Mouse (Mus musculus) left cerebral cortex, adult 8-10 months (tissue): ENCODE measurements around the gene Rwdd2a. TPM values are rescaled to one million over a fixed set of nuclear protein-coding genes. Genes with fewer than 3 reads are reported as not detected.

Experiments
- DNase-seq, 2 experiments: peaks; one replicate each; pipeline ENCODE4 v3.0.0; 2022; ENCODE audit warnings: low spot score in 2 of 2
- total RNA-seq, 4 experiments: library from RNA; stranded (reverse); gene quantifications; 2 replicates each; pipeline ENCODE4 v1.2.4; 2022

Gene Rwdd2a
- 10 to 100 TPM; 28.6 to 32.2 (median 30.4) TPM for total RNA-seq

DNA sequence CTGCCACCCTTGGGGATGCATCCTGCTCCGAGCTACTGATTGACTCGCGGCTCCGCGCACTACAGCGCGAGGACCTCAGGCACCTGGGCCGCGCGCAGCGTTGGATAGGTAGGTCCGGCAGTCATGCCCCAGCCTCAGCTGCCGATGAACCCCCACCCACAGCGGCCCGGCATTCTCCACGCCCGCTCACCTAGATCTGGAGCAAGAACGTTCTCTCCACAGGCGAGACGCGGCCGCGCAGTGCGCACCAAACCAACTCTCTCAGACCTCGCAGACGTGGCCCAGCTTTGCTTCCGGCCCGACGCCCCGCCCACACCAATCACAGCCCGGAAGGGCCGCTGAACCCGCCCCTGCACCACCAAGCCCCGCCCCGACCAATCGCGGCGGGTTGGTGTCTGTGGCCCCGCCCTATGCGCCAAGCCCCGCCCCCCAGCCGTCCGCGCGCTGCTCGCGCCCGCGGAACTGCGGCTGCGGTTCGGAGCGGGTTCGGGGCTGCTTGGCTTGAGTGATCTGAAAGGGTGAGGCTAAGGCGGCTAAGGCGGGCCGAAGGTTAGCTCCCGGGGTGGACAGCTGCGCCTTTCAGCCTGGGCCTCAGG is at the start of gene Rwdd2a, which contains the start of gene Pgm3:
Gene Rwdd2a (plus strand): TSS at position 452 of the 596 bp plus-strand sequence.
Gene Pgm3 (minus strand): TSS at position 303 of the 596 bp plus-strand sequence.
- peak; percentile 79 to 96 for DNase-seq

DNA sequence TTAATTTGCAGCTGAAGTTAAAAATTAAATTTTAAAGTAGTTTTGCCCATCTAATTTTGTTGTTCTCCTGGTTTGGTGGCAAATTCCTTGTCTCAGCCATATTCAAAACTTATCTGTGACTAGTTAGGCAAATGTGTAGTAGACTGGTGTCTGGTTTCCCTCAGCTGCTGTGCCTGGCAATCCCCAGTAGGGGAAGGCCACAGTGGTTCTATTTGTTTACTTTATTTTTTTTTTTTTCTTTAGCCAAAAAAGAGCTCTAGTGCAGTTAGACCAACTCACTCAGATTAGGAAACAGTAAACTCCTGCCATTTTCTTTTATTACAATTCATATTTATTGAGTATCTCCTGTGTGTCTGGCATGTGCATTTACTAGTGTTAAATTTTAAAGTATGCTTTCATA is 49.5 kb upstream of the Rwdd2a start:
- DNase-seq, result no peak

DNA sequence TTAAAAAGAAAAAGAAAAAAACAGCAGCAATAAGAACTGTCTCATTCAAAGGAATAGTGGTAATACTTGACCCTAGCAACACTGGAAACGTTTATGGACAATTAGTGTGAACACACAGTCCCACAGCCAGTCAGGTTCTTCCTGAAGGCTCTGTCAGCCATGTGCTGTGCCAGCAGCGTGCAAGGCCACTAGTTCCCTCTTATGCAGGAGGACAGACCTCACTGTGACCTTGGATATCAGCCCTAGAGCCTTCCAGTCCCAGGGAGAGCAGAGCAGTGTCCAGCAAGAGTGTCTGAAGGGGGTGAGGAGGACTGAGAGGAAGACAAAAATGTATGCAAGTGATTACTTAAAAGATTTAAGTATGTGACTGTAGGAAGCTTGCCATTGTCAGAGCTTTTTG is 46.2 kb upstream of the Rwdd2a start:
- DNase-seq, result no peak

DNA sequence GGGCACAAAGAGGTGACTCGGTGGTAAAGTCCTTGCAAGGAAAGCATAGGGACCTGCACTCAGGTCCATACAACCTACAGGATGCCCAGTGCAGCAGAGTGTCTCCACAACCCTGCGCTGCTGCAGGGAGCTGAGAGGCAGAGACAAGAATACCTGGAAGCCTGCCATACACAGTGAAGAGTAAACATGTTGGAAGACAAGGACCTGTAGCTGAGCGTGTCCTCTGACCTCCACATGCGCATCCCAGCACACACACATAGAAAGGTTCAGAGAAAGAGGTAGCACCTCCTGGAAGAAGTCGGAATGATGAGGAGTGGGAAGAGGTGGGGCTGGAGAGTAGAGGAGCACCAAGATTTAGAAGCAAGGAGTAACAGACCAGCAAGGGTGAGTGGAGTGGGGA is 37.7 kb upstream of the Rwdd2a start:
- DNase-seq, result no peak

DNA sequence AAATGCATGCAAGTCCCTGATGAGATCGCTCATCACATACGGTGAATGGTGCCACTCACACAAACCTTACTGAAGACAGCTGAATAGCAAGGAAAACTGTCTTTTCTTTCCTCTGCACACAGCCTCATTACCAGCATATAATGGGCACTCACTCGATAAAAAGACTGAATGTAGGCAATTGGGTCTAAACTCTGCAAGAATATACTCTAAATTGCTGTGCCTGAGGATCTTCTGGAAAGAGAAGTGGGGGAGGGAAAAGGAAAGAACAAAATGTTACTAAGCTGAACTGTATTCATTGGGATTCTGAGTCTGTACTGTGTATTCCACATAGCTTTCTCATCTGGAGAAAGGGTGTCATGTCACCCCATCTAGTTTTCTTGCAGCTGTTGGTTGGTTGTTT is 28.3 kb upstream of the Rwdd2a start:
- DNase-seq, result no peak

DNA sequence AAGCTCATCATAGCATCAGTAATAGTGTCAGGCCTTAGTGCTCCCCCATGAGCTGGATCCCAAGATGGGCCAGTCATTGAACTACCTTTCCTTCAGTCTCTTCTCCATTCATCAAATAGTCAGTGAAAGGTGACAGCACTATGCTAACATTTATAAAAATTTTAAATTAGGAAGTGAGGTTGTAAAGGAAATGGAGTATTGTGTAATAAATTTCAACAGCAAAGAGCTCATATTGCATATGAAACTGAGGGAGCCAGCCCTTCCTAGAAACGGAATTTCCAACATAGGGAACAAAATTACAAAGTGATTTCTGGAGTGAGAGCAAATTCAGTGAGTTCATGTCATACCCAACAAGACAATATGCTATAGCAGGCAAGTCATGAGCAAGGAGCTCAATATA is 27.2 kb upstream of the Rwdd2a start:
- DNase-seq, result no peak

DNA sequence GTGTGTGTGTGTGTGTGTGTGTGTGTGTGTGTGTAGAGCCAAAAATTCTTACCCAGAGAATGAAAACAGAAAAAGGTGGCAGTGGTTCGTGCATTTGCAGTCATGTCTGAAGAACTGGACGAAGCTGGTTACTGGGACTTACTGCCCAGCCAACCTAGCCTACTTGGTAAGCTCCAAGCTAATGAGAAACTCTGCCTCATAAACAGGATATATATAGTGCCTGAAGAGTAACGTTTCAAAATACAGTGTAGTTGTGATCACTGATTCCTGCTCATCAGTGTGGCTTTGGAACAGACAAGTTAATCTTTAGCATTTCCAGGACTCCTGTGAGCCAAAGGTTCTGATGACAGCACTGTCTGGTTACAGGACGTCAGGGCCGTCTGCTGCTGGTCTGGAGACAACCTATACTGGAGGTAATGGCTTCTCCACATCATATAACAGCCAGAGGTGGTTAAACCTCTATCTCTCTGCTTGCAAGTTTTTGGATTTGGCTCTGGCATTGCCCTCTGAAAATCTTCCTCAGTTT is 22.1 kb upstream of the Rwdd2a start:
- DNase-seq, result no peak

DNA sequence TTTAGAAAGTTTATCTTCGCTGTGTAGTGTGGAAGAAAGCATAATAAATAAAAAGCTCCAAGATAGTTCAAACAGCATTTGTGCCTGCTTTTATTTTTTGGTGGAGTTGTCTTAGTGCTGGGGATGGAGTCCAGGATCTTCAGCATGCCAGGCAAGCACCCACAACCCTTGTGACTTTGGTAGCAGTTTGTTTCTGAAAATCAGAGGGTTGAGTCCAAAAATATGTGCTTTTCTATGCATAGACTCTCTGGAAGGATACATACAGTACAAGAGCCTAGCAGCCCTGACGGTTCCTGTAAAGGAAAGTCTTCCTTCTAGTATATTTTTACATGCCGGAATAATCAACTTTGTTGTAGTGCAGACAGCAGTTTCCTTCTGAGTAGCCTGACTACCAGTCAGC is 21.1 kb upstream of the Rwdd2a start:
- no peak for DNase-seq

DNA sequence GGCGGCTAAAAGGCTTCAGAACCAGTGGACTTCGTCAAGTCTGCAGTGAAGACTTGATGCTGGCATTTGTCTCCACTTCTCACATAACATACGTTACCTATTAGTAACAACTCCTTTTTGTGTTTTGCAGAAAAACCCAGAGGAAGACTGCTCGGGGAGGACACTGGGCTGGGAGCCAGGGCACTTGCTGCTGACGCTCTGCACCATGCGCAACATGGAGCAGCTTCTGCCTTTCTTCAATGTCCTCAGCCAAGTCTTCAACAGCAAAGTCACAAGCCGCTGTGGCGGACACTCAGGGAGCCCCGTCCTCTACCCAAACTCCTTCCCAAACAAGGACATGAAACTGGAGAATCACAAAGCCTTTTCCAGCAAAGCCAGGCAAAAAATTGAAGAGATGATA is 17.9 kb upstream of the Rwdd2a start:
- no peak for DNase-seq

DNA sequence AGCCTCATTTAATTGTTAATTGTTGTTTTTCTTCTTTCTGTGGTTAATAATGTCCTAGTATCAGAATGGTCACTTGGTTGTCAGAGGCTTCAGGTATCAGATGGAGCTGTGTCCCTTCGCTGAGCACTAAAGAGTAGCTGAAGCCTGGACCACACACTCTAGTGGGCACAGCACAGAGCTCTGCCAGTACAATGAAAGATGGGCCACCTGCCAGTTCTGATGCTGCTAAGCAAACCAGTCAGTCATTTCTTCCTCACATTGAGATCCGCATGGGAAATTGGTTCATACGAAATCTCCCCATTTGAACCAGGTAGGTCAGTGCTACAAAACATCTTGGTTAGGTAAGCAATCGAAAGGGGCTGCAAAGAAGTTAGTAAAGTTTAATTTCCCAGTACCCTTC is 17.1 kb upstream of the Rwdd2a start:
- no peak for DNase-seq

DNA sequence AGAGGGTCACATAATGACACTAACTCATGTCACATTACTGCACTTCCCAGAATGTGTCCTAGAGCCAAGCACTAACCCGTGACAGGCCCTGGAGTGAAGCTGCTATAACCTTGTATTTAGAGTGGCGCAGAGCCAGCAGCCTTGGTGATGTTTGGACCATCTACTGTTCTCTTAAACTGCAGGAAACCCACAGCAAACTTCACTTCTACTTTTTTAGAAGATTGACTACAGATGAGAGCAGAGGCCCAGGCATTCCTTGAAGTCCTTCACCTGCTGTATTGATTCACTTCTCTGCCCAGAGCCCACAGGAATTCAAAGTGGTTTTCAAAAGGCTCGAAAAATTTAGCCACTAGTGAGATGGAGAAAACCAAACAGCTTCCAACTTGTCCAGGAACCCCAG is 11.2 kb upstream of the Rwdd2a start:
- DNase-seq, result no peak

DNA sequence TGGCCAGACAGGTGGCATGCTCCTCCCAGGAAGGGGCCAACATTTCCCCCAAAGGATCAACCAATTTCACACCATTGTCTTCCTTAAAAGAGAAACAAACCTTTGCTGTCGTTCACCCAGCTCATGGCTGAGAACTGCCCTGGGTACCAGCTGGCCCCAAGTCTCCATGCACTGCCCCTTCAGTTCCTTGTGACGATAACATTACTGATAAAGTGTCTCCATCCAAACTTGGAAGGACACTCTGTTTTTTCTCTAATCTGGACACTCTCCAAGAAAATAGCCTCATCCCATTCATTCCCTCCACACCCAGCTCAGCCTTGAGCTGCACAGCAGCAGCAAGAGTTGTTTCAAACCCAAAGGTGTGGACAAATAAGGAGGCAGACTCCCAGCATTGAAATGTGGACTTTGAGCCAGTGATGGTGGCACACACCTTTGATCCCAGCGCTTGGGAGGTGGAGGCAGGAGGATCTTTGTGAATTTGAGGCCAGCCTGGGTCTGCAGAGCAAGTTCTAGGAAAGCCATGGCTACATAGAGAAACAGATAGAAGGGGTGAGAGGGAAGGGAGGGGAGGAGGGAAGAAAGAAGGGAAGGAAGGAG is 2.4 kb upstream of the Rwdd2a start:
- DNase-seq, result no peak

DNA sequence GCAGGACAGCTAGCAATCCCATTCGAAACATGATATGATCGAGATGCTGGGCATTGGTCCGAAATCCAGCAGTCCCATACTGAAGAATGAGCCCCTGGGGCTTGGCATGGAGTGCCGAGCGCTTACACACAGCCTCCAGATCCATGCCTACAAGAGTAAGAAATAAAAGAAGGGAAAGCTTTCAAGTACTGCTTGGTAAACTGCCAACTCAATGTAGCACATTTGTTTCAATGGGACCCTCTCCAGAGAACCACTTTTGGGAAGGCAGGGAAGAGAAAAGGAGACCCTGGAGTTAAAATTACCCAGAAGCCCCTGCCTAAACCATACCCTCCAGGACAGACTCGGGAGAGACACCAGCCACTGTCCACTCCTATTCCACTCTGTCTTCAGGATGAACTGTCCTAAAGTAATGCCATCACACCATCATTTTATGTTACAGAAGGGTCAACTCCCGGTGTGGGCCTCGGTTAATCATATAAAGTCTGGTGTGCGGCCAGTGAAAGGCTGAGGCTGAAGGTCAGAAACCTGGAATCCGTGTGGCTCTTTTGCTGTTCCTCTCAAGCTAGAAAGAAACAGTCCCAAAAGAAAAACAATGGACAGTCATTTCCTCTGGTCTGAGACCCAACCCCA is 1.4 kb upstream of the Rwdd2a start:
- DNase-seq, result no peak

DNA sequence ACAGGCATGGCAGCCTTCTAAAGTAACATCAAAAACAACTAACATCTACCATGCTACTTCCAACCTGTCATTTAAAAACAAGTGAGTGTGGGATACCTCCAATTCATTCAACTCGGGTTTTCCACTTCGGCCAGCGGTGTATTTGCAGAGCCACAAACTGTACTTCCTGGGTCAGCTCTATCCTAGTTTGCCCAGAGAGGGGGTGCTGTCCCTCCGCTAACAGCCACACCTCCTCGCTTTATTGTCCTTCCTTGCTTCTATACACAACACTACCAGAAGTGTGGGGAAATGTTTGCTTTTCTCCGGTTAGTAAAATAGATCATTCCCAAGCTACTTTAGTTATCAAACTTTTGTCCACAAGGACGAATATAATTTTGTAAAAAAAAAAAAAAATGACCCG is 845 bp upstream of the Rwdd2a start:
- DNase-seq, result no peak

DNA sequence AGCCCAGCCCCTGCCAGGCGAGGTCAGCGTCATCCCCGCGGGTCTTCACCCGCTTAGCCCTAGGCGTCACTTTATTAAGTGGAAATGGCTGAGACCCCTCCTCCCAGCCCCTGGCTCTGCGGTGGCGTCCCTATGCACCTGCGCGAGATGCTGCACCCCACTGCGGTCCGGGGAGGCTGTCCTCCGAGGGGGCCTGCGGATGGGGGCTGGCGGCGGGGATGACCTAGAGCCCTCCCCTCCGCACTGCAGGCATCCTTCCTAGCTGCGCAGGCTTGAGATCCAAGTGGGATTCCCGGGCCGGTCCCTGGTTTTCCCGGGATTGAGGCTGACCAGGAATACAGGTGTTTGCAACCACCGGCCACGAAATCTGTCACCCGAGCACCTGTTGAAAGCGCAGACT is 405 bp downstream of the Rwdd2a start:
- peak; percentile 25 to 45 for DNase-seq

DNA sequence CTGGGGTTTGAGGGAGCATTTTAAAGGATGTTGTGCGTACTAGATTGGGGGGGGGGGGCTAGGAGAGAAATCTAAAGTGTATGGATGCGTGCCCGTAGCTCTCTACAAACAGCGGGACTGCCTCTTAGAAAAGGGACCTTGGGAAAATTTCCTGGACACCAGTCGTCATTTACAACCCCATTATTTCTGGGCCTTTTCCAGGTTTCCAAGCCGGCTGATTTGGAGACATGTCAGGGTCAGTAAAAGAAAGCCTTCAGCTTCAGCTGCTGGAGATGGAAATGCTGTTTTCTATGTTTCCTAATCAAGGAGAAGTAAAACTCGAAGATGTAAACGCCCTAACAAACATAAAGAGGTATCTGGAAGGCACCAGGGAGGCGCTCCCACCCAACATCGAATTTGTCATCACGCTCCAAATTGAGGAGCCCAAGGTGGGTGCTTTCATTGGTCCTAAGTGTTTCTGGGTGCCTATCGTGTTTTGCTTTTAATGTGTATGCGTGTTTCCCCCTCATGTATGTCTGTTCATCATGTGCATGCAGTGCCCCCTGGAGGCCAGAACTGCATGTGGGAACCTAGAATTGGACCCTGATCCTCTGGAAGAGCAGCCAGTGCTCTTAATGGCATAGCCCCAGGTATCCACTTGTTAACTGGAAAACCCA is 973 bp downstream of the Rwdd2a start:
- peak; percentile 74 to 80 for DNase-seq

DNA sequence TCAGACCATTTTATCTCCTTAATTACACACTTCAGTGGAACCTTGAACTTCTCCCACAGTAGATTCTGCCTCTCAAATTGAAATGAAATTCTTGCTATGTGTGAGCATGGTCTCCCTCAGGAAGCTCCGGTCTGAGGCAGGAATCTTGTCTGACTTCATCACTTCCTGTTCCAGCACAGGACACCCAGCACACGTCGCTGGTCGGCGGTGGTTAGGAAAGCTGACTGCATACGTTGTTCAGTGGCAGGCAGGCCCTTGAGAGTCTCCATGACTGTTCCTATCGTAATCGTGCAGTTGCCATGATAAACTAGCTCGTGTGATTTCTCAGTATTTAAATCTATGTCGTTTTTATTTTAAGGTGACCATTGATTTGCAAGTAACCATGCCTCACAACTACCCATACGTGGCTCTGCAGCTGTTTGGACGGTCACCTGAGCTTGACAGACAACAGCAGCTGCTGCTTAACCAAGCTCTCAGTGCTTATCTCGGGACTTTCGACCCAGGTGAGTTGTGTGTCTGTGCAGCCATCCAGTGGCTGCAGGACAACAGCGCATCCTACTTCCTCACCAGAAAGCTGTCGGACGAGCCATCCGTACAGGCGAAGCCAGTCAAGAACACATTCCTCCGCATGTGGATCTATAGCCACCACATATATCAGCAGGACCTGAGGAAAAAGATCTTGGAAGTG is 2.0 kb downstream of the Rwdd2a start:
- DNase-seq, result no peak

DNA sequence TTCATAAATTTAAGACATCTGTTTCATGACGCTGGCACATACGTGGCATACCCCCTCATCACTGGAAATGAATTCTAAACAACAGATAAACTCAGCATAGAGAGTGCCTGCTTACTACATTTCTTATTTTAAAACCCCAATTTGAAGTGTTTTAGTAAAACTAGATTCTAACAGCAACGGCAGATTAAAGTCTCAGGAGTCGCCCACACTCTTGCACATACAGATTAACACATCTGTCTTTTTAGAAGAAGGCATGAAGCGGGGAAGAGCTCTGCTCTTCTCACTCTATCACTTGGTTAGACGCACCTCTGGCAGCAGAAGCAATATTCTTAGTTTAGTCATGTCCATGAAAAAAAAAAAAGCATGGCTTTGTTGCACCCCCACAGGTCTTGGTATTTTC is 3.4 kb downstream of the Rwdd2a start:
- no peak for DNase-seq

DNA sequence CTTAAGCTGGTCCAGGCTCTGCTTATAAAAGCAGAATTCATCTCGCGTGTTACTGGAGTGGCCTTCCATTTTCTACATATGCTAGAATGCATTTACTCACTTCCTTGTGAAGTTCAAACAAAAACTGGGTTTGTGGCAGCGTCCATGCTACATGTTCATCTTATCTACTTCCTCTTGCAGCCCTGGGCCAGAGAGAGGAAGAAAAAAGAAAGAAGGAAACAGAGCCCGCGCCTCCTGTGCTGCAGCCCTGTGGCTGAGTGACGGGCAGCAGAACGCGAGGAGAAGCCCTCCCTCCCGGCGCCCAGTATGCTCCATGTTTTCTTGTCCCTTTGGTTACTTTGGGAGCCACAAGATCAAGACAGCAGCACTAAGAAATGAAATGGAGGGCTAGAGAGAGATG is 7.9 kb downstream of the Rwdd2a start:
- DNase-seq, result no peak

DNA sequence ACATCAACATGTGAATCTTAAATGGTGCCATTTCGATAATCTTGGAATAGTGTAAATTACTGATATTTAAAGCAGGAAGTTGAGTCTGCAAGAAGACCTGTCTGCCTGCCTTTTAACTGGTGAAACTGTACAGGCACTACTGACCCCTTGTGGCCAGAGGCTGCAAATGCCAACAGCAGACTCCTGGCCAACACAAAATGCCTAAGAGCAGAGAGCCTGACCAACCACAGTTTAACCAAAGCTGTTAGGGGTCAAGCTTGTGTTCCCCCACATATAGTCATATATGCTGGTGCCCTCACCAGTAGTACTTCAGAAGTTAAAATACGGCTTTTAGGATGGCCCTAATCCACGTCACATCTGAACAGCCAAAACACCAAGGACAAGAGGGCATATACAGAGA is 11.9 kb downstream of the Rwdd2a start:
- peak in 1 of 2 experiments; percentile 57 for DNase-seq

DNA sequence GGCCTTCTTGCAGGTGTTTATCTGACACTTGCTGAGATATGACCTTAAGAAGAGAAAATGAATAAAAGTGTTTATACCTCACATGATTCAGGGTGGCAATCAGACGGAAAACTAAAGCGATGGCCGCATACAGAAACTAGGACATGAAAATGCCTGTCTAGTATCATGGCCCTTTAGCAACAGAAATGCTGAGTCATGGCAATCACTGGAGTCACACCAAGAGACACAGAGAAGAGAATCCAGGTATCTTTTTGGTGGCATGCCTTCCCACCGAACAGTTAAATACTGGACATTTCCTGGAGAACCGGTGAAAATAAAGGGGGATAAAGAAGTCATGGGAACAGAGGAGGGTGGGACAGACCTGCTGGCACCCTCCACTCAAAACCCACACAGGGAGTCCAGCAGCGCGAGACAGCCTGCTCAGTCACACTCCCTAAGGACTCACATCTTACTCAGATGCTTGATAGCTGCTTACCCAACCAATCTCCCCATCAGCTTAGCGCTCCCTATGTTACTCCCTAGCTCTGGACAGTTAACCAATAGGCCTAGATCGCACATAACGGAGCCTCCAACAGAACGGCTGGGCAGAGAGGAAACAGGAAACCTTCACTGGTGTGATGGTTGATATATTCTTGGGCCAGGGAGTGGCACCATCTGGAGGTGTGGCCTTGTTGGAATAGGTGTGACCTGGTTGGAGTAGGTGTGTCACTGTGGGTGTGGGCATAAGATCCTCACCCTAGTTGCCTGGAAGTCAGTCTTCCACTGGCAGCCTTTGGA is 15.4 kb downstream of the Rwdd2a start:
- DNase-seq, result no peak
